Mouse (Mus musculus) liver, adult 2 months (tissue): ENCODE data around the gene Cfap77. TPM values are rescaled to one million over a fixed set of nuclear protein-coding genes. Genes with fewer than 3 reads are reported as not detected.

Experiments used
- DNase-seq: peaks from one replicate; pipeline ENCODE4 v3.0.0-alpha.2; 2011; ENCODE audit warnings: low read depth, low spot score; ENCODE audit errors: extremely low read depth
- H3K27ac ChIP-seq: fragments of 200-500 bp; replicated peaks from 2 replicates; pipeline ENCODE4 v1.5.1; 2012; ENCODE audit warnings: low read depth, mild to moderate bottlenecking, control low read depth, inconsistent platforms, low read length; ENCODE audit not compliant: insufficient read depth
- H3K27me3 ChIP-seq: fragments of 200-500 bp; 2 replicates; pipeline ENCODE4 v1.6.1; 2012; ENCODE audit warnings: mild to moderate bottlenecking, moderate library complexity, low read length, inconsistent platforms; ENCODE audit not compliant: control insufficient read depth, insufficient read depth
- H3K36me3 ChIP-seq: fragments of 200-500 bp; 2 replicates; pipeline ENCODE4 v1.6.1; 2012; ENCODE audit warnings: low read length, inconsistent platforms; ENCODE audit not compliant: control insufficient read depth, insufficient read depth
- H3K4me1 ChIP-seq: fragments of 200-500 bp; 2 replicates; pipeline ENCODE4 v1.6.1; 2011; ENCODE audit warnings: low read length; ENCODE audit not compliant: control insufficient read depth, insufficient read depth
- H3K4me3 ChIP-seq: fragments of 200-500 bp; 2 replicates; pipeline ENCODE4 v1.5.1; 2011; ENCODE audit warnings: low read depth, mild to moderate bottlenecking, control low read depth, low read length, moderate library complexity; ENCODE audit not compliant: insufficient read depth
- H3K79me2 ChIP-seq: fragments of 200-500 bp; 2 replicates; pipeline ENCODE4 v1.6.1; 2012; ENCODE audit warnings: inconsistent platforms, mild to moderate bottlenecking, low read length, moderate library complexity; ENCODE audit not compliant: control insufficient read depth, insufficient read depth
- H3K9ac ChIP-seq: fragments of 200-500 bp; 2 replicates; pipeline ENCODE4 v1.6.1; 2012; ENCODE audit warnings: low read depth, mild to moderate bottlenecking, control low read depth, inconsistent platforms, low read length
- CTCF ChIP-seq: fragments of 200-500 bp; IDR thresholded peaks from 2 replicates; pipeline ENCODE4 v1.5.1; 2011; ENCODE audit warnings: low read depth, low read length, control low read depth
- POLR2A ChIP-seq: fragments of 200-500 bp; IDR thresholded peaks from 2 replicates; pipeline ENCODE4 v1.6.1; 2011; ENCODE audit warnings: low read length, control low read depth; ENCODE audit not compliant: insufficient read depth; ENCODE audit errors: extremely low read depth
- WGBS: fragments of 180-500 bp; shearing (Covaris S2); methylation state at CpG from one replicate; pipeline ENCODE4 v1.1.7; 2018; 5-methylcytosine and 5-hydroxymethylcytosine counted together
- polyA plus RNA-seq: library from polyadenylated mRNA; depleted of rRNA; stranded (reverse); fragments of >200 nt; gene quantifications from 2 replicates; pipeline ENCODE4 v1.2.3, GENCODE M21; 2012
- total RNA-seq: library from RNA; depleted of rRNA; stranded (reverse); fragments of >200 nt; gene quantifications from 2 replicates; pipeline ENCODE4 v1.2.3, GENCODE M21; 2014

Cfap77 gene
- total and polyA plus RNA-seq, 2 experiments: 0.06 TPM; not detected in 1

GRCm38 (mm10) chr2:29016599-29017587 is 38.0 kb downstream of the Cfap77 start:
- Histone ChIP-seq H3K36me3 (no peaks in the 10 kb centered on the region), H3K27ac (no peak overlapping the region), H3K9ac (no peak overlapping the region), H3K4me1 (no peaks in the 10 kb centered on the region), H3K27me3 (no peaks in the 10 kb centered on the region), H3K4me3 (no peak overlapping the region), H3K79me2 (no peaks in the 10 kb centered on the region)
- TF ChIP-seq POLR2A (no peak), CTCF (no peak)
- no peak for DNase-seq
- WGBS: 78% methylated on average over 27 of the region's 27 CpGs

GRCm38 (mm10) chr2:29012523-29012922 is 42.3 kb downstream of the Cfap77 start:
- Histone ChIP-seq H3K36me3 (no peaks in the 10 kb centered on the region), H3K4me3 (no peak overlapping the region), H3K27me3 (no peaks in the 10 kb centered on the region), H3K27ac (no peak overlapping the region), H3K79me2 (no peaks in the 10 kb centered on the region), H3K4me1 (peaks cover 3% of the 10 kb centered on the region; the same call in 1 of the 2 replicates), H3K9ac (no peak overlapping the region)
- WGBS: 81% methylated on average over 5 of the region's 5 CpGs
- no peak for DNase-seq
- TF ChIP-seq CTCF (no peak), POLR2A (no peak)

DNA sequence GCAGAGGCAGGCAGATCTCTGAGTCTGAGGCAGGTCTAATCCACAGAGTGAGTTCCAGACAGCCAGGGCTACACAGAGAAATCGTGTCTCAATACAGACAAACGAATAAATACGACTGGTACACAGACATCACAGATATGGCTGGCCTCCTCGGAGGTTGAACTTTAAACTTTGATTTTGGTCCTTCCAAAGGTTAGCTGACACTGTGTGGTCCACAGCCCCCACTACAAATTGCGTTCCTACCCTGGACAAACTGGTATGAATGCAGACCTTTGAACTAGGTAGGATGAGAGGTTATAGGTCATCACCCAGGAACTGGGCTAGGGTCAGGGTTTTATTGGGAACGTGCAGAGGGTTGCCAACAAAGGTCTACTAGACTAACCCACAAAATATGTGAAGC is 47.2 kb downstream of the Cfap77 start:
- Histone ChIP-seq H3K36me3 (no peaks in the 10 kb centered on the region), H3K9ac (no peak overlapping the region), H3K4me3 (no peak overlapping the region), H3K27me3 (no peaks in the 10 kb centered on the region), H3K4me1 (peaks cover 6% of the 10 kb centered on the region), H3K27ac (peak overlapping the region; percentile 42; the same call in 1 of the 2 replicates), H3K79me2 (no peaks in the 10 kb centered on the region)
- TF ChIP-seq POLR2A: no peak
- TF ChIP-seq CTCF: no peak
- WGBS: 18% methylated on average over 6 of the region's 6 CpGs
- DNase-seq: peak; percentile 68

DNA sequence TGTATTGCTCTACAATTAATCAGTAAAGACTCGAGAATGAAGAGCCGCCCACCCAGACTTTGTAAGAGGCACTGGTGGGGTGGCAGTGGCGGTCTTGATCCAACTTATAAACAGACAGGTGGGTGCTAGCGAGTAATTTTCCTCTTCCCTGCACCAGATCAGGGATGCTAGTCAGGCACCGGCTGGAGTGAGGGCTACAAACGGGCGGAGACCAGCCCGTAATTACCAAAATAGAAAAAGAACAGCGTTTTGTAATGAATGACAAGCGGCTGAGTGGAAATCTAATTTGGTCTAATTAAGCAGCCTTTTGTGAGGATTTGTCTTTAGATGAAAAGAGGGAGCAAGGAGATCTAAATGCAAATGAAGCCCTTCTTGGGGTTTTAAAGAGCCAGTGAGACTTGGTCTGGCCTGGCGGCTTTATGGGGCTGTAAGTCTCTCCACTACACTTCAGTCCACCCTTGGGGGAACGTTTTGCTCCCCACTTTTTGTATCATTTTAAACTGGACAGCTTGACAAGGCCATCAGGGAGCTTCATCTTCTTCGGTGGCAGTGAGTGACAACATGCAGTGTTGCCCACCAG is 48.3 kb downstream of the Cfap77 start:
- H3K9ac ChIP-seq: no peak overlapping the region
- no peaks in the 10 kb centered on the region for H3K27me3 ChIP-seq
- no peaks in the 10 kb centered on the region for H3K79me2 ChIP-seq
- H3K4me3 ChIP-seq: no peak overlapping the region
- DNase-seq: no peak
- H3K27ac ChIP-seq: no peak overlapping the region
- no peaks in the 10 kb centered on the region for H3K36me3 ChIP-seq
- peaks cover 6% of the 10 kb centered on the region for H3K4me1 ChIP-seq
- TF ChIP-seq POLR2A (no peak), CTCF (no peak)
- WGBS: 92% methylated on average over 13 of the region's 13 CpGs

DNA sequence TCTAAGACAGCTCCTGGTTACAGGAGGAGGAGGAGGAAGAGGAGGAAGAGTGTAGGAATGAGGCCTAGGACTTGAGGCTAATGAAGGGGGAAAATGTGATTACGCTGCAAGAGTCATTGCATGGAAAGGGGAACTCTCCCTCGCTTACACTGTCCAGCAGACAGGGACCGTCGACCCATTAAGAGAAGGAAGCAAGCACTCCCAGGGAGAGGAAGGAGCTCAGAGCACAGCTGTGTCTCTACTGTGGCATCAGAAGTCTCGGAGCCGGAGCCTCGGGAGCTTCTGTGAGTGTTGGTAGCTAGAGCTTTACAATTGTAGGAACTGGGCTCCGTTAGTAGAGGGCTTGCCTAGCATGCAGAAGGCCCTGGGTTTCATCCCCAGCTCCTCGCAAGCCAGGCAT is 50.8 kb downstream of the Cfap77 start:
- Histone ChIP-seq H3K79me2 (no peaks in the 10 kb centered on the region), H3K4me1 (peaks cover 6% of the 10 kb centered on the region), H3K4me3 (no peak overlapping the region), H3K9ac (no peak overlapping the region), H3K36me3 (no peaks in the 10 kb centered on the region), H3K27ac (no peak overlapping the region), H3K27me3 (no peaks in the 10 kb centered on the region)
- no peak for TF ChIP-seq CTCF
- TF ChIP-seq POLR2A: no peak
- 76% methylated on average over 9 of the region's 9 CpGs for WGBS
- DNase-seq: peak; percentile 29

- Histone ChIP-seq H3K79me2 (no peaks in the 10 kb centered on the region), H3K4me3 (no peak overlapping the region), H3K4me1 (no peaks in the 10 kb centered on the region), H3K27me3 (no peaks in the 10 kb centered on the region), H3K27ac (no peak overlapping the region), H3K9ac (no peak overlapping the region), H3K36me3 (no peaks in the 10 kb centered on the region)
- no peak for TF ChIP-seq CTCF
- no peak for TF ChIP-seq POLR2A
- DNase-seq: no peak
- 61% methylated on average over 5 of the region's 5 CpGs for WGBS
These were observed 56.6 kb downstream of the Cfap77 start for GRCm38 (mm10) chr2:28998246-28998645.
